Mouse (Mus musculus): ENCODE measurements at regions not wholly inside any gene's neighbourhood (a gene's known extent, or its start where the extent isn't known, plus 50 kb on each side); places are given as distances from the start of the nearest gene placed in this dataset.

DNA sequence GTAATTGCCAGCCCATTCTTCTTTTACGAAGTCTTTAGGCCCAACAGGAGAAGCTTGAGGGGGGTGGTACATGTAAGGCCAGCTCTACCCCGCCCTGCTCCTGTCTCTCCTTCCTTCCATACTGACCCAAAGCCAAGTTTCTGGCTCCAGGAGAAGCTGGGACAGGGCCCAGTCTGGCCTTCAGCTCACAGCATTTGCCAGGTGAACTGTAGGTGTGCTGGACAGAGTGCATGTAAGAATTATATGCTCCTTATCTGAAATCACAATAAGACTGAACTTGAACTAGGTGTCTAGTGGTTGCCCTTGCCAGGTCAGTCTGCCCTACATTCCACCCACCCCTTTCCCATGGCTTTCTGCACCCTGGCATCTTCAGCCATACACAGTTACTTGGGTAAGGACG is 260.2 kb downstream of the 3100002H09Rik start:
- TF ChIP-seq CTCF (IDR thresholded peaks at IDR 0.05; ENCODE audit: low read depth, low read length): no peak
- TF ChIP-seq EP300 (IDR thresholded peaks at IDR 0.05; ENCODE audit: insufficient read depth, low read depth, low read length): no peak
- no peak for TF ChIP-seq POLR2A (IDR thresholded peaks at IDR 0.05; ENCODE audit: insufficient read depth, low read length)

Data from ES-Bruce4 (cell line).